Mouse (Mus musculus) heart, postnatal 0 days (tissue): ENCODE results near the gene Vwa8.

Experiments
- CTCF ChIP-seq: IDR thresholded peaks from 2 replicates; pipeline ENCODE4 v1.5.1; 2016; ENCODE audit warnings: antibody characterized with exemption, control low read depth, low read depth
- EP300 ChIP-seq: IDR thresholded peaks from 2 replicates; pipeline ENCODE4 v1.6.1; 2016; ENCODE audit warnings: antibody characterized with exemption, low read depth

GRCm38 (mm10) chr14:78817651-78818050 lies 31.2 kb upstream of the Vwa8 start:
- TF ChIP-seq EP300 (no peak), CTCF (no peak)
